Mouse (Mus musculus): Measurements from ENCODE around the gene Krtap1-3.

The Krtap1-3 gene

GRCm38 (mm10) chr11:99557976-99558745 lies 33.0 kb downstream of the Krtap1-3 start:
- DNase-seq: no peak

- DNase-seq: no peak
Observed at GRCm38 (mm10) chr11:99556753-99557152, 34.4 kb downstream of the Krtap1-3 start, which contains the start of gene Krtap3-2. Krtap3-2 (minus strand) TSS chr11:99556853.

- DNase-seq: no peak
Observed at GRCm38 (mm10) chr11:99556195-99556594, 34.9 kb downstream of the Krtap1-3 start.

GRCm38 (mm10) chr11:99550765-99551164 lies 40.4 kb downstream of the Krtap1-3 start, which contains the start of gene Krtap3-3:
Krtap3-3 (minus strand) TSS chr11:99550865.
- no peak for DNase-seq

GRCm38 (mm10) chr11:99547892-99548291 lies 43.2 kb downstream of the Krtap1-3 start:
- no peak for DNase-seq

Measured in lung, postnatal 4 days (tissue).